Mouse (Mus musculus): ENCODE data around the gene Rnf167. TPM values are rescaled to one million over a fixed set of nuclear protein-coding genes. Genes with fewer than 3 reads are reported as not detected.

Gene Rnf167
- polyA plus RNA-seq, 1 experiment from 2014 or later, result 87.0 TPM

DNA sequence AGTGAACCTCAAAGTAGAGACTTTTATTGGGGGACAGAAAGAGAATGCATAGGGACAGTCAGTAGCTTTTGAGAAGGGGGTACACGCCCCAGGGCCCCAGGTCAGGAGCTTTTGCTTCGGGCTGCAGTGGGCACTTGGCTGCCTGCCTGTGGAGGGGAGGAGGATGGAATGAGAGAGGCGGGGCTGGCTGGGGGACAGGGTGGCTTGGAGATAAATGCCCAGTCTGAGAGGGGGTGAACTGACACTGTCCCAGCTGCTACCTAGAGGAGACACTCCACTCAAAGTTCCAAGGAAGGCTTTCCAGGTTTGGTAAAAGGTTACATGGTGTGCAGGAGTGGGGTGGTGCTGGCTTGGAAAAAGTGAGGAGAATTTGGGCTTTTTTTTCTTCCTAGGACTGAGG is 9.9 kb downstream of the Rnf167 start, which contains the start of gene Eno3:
Eno3 (plus strand) TSS at position 239 of the 400 bp plus-strand sequence.
- Histone ChIP-seq H3K4me3 (ENCODE audit: low read depth, low read length) (peak within 1 kb of the TSS; percentile 99), H3K27ac (ENCODE audit: low read depth, low read length) (peak within 1 kb of the TSS; percentile 95), H3K4me2 (peak within 1 kb of the TSS; percentile 89), H3K9me3 (ENCODE audit: control insufficient read depth, low read length) (no peaks in the 10 kb centered on the region), H3K4me1 (ENCODE audit: control insufficient read depth, insufficient read depth, low read length) (peaks cover 31% of the 10 kb centered on the region), H3K27me3 (ENCODE audit: control insufficient read depth, insufficient read depth, low read length) (no peaks in the 10 kb centered on the region), H3K9ac (ENCODE audit: low read length) (peak within 1 kb of the TSS; percentile 98), H3K36me3 (ENCODE audit: control insufficient read depth, insufficient read depth, low read length) (no peaks in the 10 kb centered on the region; the same call in 1 of the 2 replicates)
- 4% methylated on average over 3 of the region's 3 CpGs for WGBS
- ATAC-seq (ENCODE audit: low FRiP score) (no peak), DNase-seq (ENCODE audit: low spot score, missing footprints) (no peak)

DNA sequence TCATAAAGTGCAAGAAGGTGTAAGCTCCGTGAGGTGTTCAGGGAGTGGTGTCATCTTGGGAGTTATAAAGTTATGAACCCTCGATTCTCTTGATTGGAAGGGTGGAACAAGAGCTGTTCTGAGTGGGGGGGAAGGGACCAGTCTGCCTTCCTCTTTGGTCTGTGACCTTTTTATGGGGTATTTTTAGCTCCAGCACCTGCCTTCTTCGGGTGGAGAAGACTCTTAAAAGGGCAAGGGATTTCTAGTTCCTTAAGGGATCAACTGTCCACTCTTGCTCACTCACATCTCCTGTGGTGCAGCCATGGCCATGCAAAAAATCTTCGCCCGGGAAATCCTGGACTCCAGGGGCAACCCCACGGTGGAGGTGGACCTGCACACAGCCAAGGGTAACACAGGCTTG is 10.5 kb downstream of the Rnf167 start:
- Histone ChIP-seq H3K9ac (ENCODE audit: low read length) (no peak overlapping the region), H3K4me3 (ENCODE audit: low read depth, low read length) (no peak overlapping the region), H3K9me3 (ENCODE audit: control insufficient read depth, low read length) (no peaks in the 10 kb centered on the region), H3K4me2 (no peak overlapping the region), H3K4me1 (ENCODE audit: control insufficient read depth, insufficient read depth, low read length) (peaks cover 27% of the 10 kb centered on the region), H3K27me3 (ENCODE audit: control insufficient read depth, insufficient read depth, low read length) (no peaks in the 10 kb centered on the region), H3K27ac (ENCODE audit: low read depth, low read length) (no peak overlapping the region), H3K36me3 (ENCODE audit: control insufficient read depth, insufficient read depth, low read length) (no peaks in the 10 kb centered on the region; the same call in 1 of the 2 replicates)
- ATAC-seq (ENCODE audit: low FRiP score) (no peak), DNase-seq (ENCODE audit: low spot score, missing footprints) (no peak)
- WGBS, result 55% methylated on average over 6 of the region's 6 CpGs

DNA sequence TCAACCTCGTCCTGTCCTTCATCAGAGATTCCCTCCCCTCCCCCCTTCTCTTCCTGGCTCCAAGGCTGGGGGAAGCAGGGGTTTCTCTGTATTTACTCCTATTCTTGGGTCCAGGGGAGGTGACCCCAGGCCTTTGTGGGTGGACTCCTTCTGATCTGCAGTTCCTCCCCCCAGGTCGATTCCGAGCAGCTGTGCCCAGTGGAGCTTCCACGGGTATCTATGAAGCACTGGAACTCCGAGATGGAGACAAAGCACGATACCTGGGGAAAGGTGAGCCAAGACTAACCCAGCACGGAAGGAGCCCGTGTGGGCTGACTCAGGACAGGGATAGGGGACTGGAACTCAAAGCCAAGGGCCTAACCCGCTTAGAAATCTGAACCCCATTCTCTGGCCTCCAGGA is 11.0 kb downstream of the Rnf167 start:
- H3K9me3 ChIP-seq (ENCODE audit: control insufficient read depth, low read length), result no peaks in the 10 kb centered on the region
- H3K4me1 ChIP-seq (ENCODE audit: control insufficient read depth, insufficient read depth, low read length), result peaks cover 22% of the 10 kb centered on the region
- no peak for DNase-seq (ENCODE audit: low spot score, missing footprints)
- no peak overlapping the region for H3K27ac ChIP-seq (ENCODE audit: low read depth, low read length)
- 58% methylated on average over 9 of the region's 9 CpGs for WGBS
- 0 out of 2 replicates have a peak, but pooled peaks cover 2% of the 10 kb centered on the region for H3K36me3 ChIP-seq (ENCODE audit: control insufficient read depth, insufficient read depth, low read length)
- H3K4me3 ChIP-seq (ENCODE audit: low read depth, low read length), result no peak overlapping the region
- no peak overlapping the region for H3K4me2 ChIP-seq
- no peak for ATAC-seq (ENCODE audit: low FRiP score)
- no peak overlapping the region for H3K9ac ChIP-seq (ENCODE audit: low read length)
- no peaks in the 10 kb centered on the region for H3K27me3 ChIP-seq (ENCODE audit: control insufficient read depth, insufficient read depth, low read length)

DNA sequence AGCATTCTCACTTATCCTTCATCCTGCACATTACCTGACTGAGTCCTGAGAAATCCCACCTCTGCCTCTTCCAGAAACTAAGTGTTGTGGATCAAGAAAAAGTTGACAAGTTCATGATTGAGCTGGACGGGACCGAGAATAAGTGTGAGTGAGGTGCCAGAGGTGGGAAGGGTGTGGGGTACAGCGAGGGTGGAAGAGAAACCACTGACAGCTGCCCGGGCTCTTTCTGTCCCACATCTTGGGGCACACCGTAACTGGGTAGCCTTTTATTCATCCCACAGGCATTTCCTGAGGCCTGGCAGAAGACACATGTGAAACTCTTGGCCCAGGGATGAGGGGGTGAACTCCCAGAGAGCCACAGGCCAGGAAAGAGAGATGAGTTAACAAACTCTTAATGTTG is 11.5 kb downstream of the Rnf167 start:
- 0 out of 2 replicates have a peak, but pooled peaks cover 5% of the 10 kb centered on the region for H3K36me3 ChIP-seq (ENCODE audit: control insufficient read depth, insufficient read depth, low read length)
- no peak overlapping the region for H3K4me3 ChIP-seq (ENCODE audit: low read depth, low read length)
- 90% methylated on average over 5 of the region's 5 CpGs for WGBS
- H3K4me1 ChIP-seq (ENCODE audit: control insufficient read depth, insufficient read depth, low read length), result peaks cover 21% of the 10 kb centered on the region
- no peak for DNase-seq (ENCODE audit: low spot score, missing footprints)
- no peak overlapping the region for H3K9ac ChIP-seq (ENCODE audit: low read length)
- ATAC-seq (ENCODE audit: low FRiP score), result no peak
- H3K9me3 ChIP-seq (ENCODE audit: control insufficient read depth, low read length), result no peaks in the 10 kb centered on the region
- no peak overlapping the region for H3K27ac ChIP-seq (ENCODE audit: low read depth, low read length)
- no peaks in the 10 kb centered on the region for H3K27me3 ChIP-seq (ENCODE audit: control insufficient read depth, insufficient read depth, low read length)
- H3K4me2 ChIP-seq, result no peak overlapping the region

DNA sequence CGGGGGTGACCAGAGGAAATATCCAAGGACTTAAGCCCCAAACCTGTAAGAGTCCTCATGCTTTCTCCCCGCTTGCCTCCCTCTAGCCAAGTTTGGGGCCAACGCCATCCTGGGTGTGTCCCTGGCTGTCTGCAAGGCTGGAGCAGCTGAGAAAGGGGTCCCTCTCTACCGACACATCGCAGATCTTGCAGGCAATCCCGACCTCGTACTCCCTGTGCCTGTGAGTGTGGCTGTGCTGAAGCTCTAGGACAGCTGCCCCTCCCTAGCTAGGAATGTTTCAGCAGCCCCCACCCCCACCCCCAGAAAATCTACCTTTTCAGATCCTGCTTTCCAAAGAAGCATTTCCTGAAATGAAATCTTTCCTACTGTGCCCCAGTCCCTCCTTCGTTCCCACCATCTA is 11.9 kb downstream of the Rnf167 start:
- Histone ChIP-seq H3K4me3 (ENCODE audit: low read depth, low read length) (no peak overlapping the region), H3K9ac (ENCODE audit: low read length) (no peak overlapping the region), H3K4me1 (ENCODE audit: control insufficient read depth, insufficient read depth, low read length) (peaks cover 21% of the 10 kb centered on the region), H3K4me2 (no peak overlapping the region), H3K27ac (ENCODE audit: low read depth, low read length) (no peak overlapping the region), H3K27me3 (ENCODE audit: control insufficient read depth, insufficient read depth, low read length) (no peaks in the 10 kb centered on the region), H3K36me3 (ENCODE audit: control insufficient read depth, insufficient read depth, low read length) (peaks cover 5% of the 10 kb centered on the region; the same call in 1 of the 2 replicates), H3K9me3 (ENCODE audit: control insufficient read depth, low read length) (no peaks in the 10 kb centered on the region)
- ATAC-seq (ENCODE audit: low FRiP score) (no peak), DNase-seq (ENCODE audit: low spot score, missing footprints) (no peak)
- 82% methylated on average over 8 of the region's 8 CpGs for WGBS

DNA sequence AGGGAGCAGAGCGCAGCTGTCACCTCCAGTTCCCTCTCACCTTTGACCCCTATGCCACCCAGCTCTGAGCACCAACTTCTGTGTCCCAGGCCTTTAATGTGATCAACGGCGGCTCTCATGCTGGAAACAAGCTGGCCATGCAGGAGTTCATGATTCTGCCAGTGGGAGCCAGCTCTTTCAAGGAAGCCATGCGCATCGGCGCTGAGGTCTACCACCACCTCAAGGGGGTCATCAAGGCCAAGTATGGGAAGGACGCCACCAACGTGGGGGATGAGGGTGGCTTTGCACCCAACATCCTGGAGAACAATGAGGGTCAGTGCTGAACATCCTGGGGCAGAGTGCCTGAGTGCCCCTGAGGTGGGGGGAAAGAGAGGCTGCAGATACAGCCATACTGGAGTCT is 13.5 kb downstream of the Rnf167 start:
- WGBS, result 86% methylated on average over 8 of the region's 8 CpGs
- Histone ChIP-seq H3K4me2 (no peak overlapping the region), H3K4me1 (ENCODE audit: control insufficient read depth, insufficient read depth, low read length) (peaks cover 16% of the 10 kb centered on the region)

DNA sequence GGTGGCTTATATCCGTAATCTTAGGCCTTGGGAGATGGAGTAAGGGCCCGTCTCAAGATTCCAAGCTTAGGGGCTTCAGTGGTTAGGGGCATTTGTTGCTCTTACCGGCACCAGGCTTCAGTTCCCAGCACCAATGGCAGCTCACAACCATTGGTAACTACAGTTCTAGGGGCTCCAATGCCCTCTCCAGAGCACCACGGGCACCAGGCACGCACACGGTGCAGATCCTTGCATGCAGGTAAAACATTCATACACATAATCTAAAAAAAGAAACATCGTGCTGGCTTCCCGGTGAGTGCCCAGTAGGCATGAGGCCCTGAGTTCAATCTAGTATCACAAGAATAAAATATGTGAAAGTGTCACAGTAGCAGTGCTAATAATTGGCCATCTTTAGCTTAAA is 16.1 kb downstream of the Rnf167 start:
- WGBS, result 90% methylated on average over 8 of the region's 8 CpGs
- ATAC-seq (ENCODE audit: low FRiP score) (no peak), DNase-seq (ENCODE audit: low spot score, missing footprints) (no peak)
- Histone ChIP-seq H3K4me1 (ENCODE audit: control insufficient read depth, insufficient read depth, low read length) (peaks cover 5% of the 10 kb centered on the region; the same call in 1 of the 2 replicates), H3K4me2 (no peak overlapping the region), H3K36me3 (ENCODE audit: control insufficient read depth, insufficient read depth, low read length) (peaks cover 14% of the 10 kb centered on the region), H3K9me3 (ENCODE audit: control insufficient read depth, low read length) (no peaks in the 10 kb centered on the region), H3K4me3 (ENCODE audit: low read depth, low read length) (no peak overlapping the region), H3K9ac (ENCODE audit: low read length) (no peak overlapping the region), H3K27me3 (ENCODE audit: control insufficient read depth, insufficient read depth, low read length) (no peaks in the 10 kb centered on the region), H3K27ac (ENCODE audit: low read depth, low read length) (no peak overlapping the region)

More for the DNA sequence above, 13.5 kb downstream of the Rnf167 start:
- no peak overlapping the region for H3K27ac ChIP-seq (ENCODE audit: low read depth, low read length)
- no peak overlapping the region for H3K4me3 ChIP-seq (ENCODE audit: low read depth, low read length)
- ATAC-seq (ENCODE audit: low FRiP score) (no peak), DNase-seq (ENCODE audit: low spot score, missing footprints) (no peak)
- no peak overlapping the region for H3K9ac ChIP-seq (ENCODE audit: low read length)
- H3K27me3 ChIP-seq (ENCODE audit: control insufficient read depth, insufficient read depth, low read length), result no peaks in the 10 kb centered on the region
- peaks cover 14% of the 10 kb centered on the region for H3K36me3 ChIP-seq (ENCODE audit: control insufficient read depth, insufficient read depth, low read length)
- H3K9me3 ChIP-seq (ENCODE audit: control insufficient read depth, low read length), result no peaks in the 10 kb centered on the region

DNA sequence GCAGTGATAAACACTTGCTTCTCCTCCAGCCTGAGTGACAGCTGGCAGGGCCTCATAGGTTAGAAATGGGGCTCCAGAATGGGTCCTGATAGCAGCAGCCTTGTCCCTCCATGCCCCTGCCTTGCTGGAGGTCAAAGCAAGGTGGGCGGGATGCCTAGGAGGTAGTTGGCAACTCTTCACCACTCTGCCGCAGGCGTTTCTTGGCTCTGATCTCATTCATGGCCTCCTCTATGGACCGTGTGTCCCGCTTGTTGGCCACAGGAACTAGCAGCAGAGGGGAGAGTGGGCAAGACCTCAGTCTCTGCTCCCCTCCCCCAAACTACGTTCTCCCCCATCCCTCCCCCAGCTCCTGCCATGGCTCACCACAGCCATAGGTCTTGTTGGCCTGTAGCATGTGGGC is 16.9 kb downstream of the Rnf167 start:
- 95% methylated on average over 6 of the region's 6 CpGs for WGBS
- H3K4me1 ChIP-seq (ENCODE audit: control insufficient read depth, insufficient read depth, low read length), result peaks cover 7% of the 10 kb centered on the region; the same call in 1 of the 2 replicates
- no peaks in the 10 kb centered on the region for H3K9me3 ChIP-seq (ENCODE audit: control insufficient read depth, low read length)
- no peak overlapping the region for H3K9ac ChIP-seq (ENCODE audit: low read length)
- H3K4me3 ChIP-seq (ENCODE audit: low read depth, low read length), result no peak overlapping the region
- ATAC-seq (ENCODE audit: low FRiP score) (no peak), DNase-seq (ENCODE audit: low spot score, missing footprints) (no peak)
- H3K4me2 ChIP-seq, result no peak overlapping the region
- H3K27me3 ChIP-seq (ENCODE audit: control insufficient read depth, insufficient read depth, low read length), result no peaks in the 10 kb centered on the region
- H3K27ac ChIP-seq (ENCODE audit: low read depth, low read length), result no peak overlapping the region
- H3K36me3 ChIP-seq (ENCODE audit: control insufficient read depth, insufficient read depth, low read length), result peaks cover 14% of the 10 kb centered on the region

DNA sequence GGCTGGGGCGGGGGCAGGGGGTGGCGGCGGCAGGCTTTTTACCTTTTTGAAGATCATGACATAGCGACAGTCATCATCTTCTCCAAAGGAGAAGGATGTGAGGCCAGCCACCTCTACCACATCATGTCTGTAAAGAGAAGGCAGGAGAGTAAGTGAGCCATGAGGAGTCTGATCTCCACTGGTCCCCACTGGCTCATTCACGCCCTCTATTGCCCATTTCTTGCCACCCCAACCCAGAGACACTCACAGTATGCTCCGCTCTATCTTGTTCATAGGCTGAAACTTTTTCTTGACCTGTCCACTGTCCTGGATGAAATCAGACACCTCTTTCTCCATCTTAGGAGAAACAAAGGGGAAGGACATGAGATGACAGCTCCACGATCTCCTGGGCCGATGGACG is 17.7 kb downstream of the Rnf167 start:
- Histone ChIP-seq H3K27ac (ENCODE audit: low read depth, low read length) (no peak overlapping the region), H3K9ac (ENCODE audit: low read length) (no peak overlapping the region), H3K9me3 (ENCODE audit: control insufficient read depth, low read length) (no peaks in the 10 kb centered on the region), H3K4me2 (no peak overlapping the region), H3K27me3 (ENCODE audit: control insufficient read depth, insufficient read depth, low read length) (no peaks in the 10 kb centered on the region), H3K4me1 (ENCODE audit: control insufficient read depth, insufficient read depth, low read length) (peaks cover 7% of the 10 kb centered on the region; the same call in 1 of the 2 replicates), H3K4me3 (ENCODE audit: low read depth, low read length) (no peak overlapping the region), H3K36me3 (ENCODE audit: control insufficient read depth, insufficient read depth, low read length) (peaks cover 14% of the 10 kb centered on the region)
- WGBS, result 95% methylated on average over 9 of the region's 9 CpGs
- no peak for ATAC-seq (ENCODE audit: low FRiP score)
- no peak for DNase-seq (ENCODE audit: low spot score, missing footprints)
